Mouse (Mus musculus) frontal cortex, postnatal 25 days (tissue): ENCODE results near the gene Atoh8.

Experiments used
- DNase-seq, 2 experiments: peaks; one replicate each; pipeline ENCODE4 v3.0.0; 2022; ENCODE audit warnings: low spot score in 2 of 2

The Atoh8 gene

DNA sequence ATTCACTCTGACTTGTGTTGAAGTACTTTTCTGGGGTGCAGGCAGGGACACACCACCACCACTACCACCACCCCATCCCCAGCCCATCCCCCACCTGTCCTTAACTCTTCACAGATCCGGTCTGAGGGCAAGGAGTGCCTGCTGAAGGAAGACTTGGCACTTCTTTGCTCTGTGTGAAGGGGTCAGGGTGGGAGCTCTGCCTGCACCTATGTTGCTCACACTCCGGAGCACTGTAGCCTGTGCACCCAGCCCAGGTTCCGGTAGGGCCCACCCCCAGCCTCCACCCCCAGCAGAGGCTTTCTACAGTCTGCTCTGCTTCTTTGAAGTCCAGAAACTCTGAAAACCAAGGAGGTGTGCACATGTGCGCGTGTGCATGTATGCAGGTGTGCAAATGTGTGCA, 44.8 kb downstream of the Atoh8 start:
- DNase-seq: no peak

GRCm38 (mm10) chr6:72190120-72190519, 45.3 kb downstream of the Atoh8 start:
- DNase-seq: no peak

GRCm38 (mm10) chr6:72189061-72189863, 46.1 kb downstream of the Atoh8 start:
- no peak for DNase-seq

GRCm38 (mm10) chr6:72186809-72187208, 48.6 kb downstream of the Atoh8 start:
- DNase-seq: no peak

DNA sequence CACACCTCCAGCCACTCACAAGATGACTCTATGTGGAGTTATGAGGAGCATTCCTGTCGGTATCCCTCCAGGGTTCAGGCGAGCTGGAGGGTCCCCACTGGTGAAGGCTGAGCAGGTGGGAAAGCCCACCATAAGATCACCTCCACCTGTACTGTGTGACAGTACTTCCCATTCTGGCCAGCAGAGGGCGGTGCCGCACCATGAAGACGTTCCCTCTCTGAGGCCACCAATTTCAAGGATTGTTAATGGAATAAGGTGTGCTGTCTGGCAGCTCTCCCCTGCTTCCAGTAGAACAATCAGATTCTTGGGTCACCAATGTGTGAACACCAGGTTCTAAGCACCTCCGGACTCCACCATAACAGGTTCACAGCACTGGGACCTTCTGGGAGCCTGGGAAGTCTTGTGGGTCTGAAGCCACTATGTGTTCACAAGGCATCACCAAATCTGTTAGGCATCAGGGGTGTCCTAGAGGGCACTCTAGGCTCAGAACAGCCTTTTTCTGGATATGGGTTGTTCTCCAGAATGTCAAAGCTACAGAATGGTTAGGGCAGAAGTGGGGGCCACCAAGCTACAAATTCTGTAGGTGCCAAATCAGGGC, 49.4 kb downstream of the Atoh8 start:
- DNase-seq: peak; percentile 83 to 89

DNA sequence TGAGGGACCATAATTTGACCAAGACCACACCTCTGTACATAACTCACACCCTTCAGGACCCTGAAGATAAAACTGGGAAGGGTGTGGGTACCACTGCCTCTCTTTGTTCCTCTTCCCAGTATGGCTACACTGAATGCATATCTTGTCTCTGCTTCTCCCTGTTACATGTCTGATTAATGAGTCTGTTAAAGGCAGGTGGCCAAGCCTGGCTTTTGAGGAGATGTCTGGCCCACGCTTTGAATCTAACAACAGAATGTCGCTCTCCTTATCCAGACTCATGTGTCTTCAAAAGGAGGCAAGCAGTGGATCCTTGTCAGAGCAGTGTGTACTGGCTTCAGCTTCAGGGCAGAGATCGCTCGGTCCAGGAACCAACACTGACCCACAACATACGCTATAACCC, 50.8 kb downstream of the Atoh8 start:
- DNase-seq: no peak

DNA sequence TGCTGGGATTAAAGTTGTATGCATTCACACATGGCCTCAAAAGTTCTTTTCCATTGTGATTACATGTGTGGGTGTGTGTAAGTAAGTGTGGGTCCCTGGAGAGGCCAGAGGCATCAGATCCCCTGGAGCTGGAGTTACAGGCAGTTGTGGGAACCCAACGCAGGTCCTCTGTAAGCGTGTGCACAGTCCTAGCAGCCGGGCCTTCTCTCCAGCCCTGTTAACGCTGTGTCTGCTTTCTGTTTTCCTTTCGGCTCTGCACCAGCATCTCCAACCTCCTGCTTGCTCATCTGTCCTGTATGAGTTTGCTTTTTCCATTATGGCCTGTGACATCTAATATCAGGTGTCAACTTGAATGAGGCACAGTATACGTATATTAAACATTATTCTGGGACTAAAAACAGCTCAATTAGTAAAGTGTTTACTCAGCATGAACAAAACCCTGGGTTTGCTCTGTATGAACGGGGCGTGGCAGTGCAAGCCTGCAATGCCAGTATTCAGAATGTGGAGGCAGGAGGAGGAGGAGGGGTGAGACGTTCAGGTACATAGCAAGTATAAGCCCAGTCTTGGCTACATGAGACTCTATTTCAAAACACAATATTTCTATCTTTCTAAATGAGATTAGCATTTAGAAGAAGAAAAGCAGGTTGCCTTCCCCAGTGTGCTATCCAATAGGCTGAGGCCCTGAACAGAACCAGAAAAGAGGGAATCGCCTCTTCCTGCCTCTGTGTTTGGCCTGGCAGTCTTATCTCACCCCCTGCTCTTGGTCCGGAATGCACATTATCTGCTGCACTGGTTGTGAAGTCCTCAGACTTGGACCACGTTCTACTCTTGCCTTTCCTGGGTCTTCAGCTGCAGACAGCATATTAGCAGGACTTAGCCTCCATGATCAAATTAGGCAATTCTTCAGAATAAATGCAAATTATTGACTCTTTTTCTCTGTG, 55.5 kb downstream of the Atoh8 start:
- no peak for DNase-seq

DNA sequence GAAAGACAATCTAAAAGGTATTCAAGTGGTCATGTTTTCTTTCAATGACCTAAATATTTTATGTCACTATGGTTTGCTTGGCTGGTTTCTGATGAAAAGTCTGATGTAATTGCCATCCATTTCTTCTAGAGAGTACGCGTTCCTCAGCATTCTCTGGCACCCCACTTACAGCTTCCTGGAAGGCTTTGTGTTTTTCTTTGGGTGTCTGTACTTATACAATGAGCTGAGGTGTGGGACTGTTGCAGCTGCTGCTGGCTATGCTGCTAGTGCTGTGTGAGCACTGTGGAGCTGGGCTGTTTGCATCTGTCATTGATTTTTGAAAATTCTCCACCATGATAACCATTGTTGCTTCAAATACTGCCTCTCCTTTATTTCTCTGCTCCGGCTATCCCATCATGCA, 56.4 kb downstream of the Atoh8 start:
- no peak for DNase-seq

GRCm38 (mm10) chr6:72177417-72177816, 58.0 kb downstream of the Atoh8 start:
- DNase-seq: no peak

DNA sequence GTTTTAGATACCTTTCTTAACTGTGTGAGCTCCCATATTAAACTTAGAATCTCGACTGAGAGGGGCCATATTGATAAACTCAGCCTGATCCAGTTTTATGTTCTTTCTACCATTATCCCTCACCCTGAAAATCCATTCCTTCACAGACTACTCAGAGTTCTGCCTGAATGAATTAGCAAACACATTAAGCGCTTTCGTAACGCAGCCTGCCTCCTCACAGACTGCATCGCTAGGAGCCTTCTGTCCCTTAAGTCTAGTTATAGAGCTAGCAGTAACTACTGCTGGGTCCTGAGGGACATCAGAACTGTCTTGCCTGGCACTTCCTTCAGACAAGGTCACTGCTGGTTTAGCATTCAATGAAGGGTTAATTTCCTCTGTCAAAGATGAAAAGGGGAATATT, 59.4 kb downstream of the Atoh8 start:
- DNase-seq: no peak

- no peak for DNase-seq
These were observed 60.0 kb downstream of the Atoh8 start for GRCm38 (mm10) chr6:72175419-72175818.

DNA sequence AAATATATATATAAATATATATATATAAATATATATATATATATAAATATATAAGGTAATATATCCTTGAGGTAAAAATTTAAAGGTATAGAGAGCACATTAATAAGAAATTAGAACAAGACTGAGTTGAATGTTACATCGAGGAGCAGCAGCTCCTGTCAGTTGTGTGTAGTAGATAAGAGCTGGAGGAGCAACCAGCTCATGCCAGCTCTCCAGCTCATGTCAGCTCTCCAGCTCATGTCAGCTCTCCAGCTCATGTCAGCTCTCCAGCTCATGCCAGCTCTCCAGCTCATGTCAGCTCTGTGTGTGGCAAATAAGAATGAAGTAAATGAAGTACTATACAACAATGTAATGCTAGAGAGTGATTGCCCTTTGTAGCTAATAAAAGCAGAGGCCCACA, 62.0 kb downstream of the Atoh8 start:
- DNase-seq: no peak

DNA sequence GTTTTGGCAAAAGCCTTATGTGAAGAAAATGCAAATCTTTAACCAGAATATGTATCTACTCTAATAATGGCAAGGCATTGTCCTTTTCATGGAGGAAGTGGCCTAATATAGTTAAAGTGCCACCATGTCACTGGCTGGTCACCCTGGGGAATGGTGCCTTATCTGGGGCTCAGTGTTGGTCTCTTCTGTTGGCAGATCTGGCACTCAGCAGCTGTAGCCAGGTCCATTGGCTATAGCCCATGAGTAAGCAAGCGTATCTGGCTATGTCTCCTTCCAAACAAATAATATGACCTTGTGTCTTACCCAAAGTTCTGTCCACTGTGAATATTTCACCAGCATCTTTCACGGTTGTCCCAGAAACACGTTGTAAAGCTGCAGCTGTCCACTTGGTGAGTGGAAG, 64.0 kb downstream of the Atoh8 start:
- DNase-seq: no peak

GRCm38 (mm10) chr6:72165907-72166306, 69.5 kb downstream of the Atoh8 start:
- no peak for DNase-seq

DNA sequence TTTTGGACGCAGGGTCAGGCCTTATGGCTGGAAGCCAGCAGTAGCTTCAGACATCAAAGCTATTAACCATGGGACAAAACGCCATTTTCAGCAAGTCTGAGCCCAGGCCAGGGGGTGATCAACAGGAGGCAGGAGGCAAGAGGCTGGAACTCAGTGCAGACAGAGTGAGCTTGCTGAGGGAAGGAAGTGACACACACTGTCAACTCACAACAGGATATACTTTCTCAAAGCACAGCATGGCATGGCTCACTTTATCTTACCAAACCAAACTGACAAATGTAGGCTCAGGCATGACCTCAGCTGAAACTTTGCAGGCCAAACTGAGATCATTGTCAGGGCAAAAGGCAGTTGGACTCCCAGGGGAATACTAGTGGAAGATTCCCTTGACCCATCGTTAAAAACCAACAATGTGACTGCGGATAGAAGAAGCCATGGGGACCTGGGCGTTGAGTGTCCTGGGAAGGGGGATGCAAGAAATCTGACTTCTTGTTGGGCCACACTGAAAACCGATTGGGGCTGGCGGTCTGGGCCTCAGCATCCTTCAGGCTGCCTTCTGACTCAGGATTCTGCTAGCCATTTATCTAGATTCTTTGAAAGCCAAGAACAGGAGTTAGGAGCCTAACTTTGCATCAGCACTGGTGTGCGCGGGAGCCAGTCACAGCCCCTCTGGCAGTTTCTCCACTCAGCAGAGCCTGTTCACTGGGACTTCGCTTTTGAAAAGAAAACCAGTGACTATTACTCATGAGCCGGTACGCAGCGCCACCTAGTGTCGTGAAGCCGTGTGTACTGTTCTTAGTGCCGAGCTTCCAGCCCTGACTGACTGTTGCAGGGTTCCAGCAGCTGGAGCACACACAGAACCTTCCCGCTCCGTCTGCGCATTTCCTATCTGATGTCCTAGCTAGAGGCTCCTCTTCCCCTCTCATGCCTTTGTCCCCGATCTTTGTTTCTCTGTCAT, 70.8 kb downstream of the Atoh8 start:
- peak; percentile 86 to 91 for DNase-seq

GRCm38 (mm10) chr6:72162155-72162890, 73.1 kb downstream of the Atoh8 start:
- DNase-seq: no peak

- DNase-seq: no peak
These were observed 73.6 kb downstream of the Atoh8 start for GRCm38 (mm10) chr6:72161751-72162150.

- DNase-seq: no peak
These were observed 74.4 kb downstream of the Atoh8 start for GRCm38 (mm10) chr6:72160991-72161390.

- no peak for DNase-seq
These were observed 75.4 kb downstream of the Atoh8 start for GRCm38 (mm10) chr6:72159861-72160395.
